Mouse (Mus musculus) midbrain, embryonic 16.5 days (tissue): Measurements from ENCODE around the gene Chordc1. TPM values are rescaled to one million over a fixed set of nuclear protein-coding genes. Genes with fewer than 3 reads are reported as not detected.
"Not testable (repeated sequence)": the region's sequence is repeated elsewhere in the genome, so short reads cannot be mapped to it uniquely, and the experiment has no call there.

Experiments used
- ATAC-seq: fragments of 200-750 bp; cut with Nextera tagmentation; 2 replicates; pipeline ENCODE4 v1.8.0; 2017; ENCODE audit warnings: moderate TSS enrichment
- H3K27ac ChIP-seq: fragments of 300-500 bp; sonication (generic); 2 replicates; pipeline ENCODE4 v1.5.1; 2014; ENCODE audit warnings: mild to moderate bottlenecking, low read length, mixed read lengths
- H3K27me3 ChIP-seq: fragments of 300-500 bp; sonication (generic); 2 replicates; pipeline ENCODE4 v1.6.1; 2014; ENCODE audit warnings: low read depth, low read length, mixed read lengths; ENCODE audit not compliant: control insufficient read depth, insufficient read depth
- H3K36me3 ChIP-seq: fragments of 300-500 bp; sonication (generic); 2 replicates; pipeline ENCODE4 v1.6.1; 2014; ENCODE audit warnings: mild to moderate bottlenecking, low read length, moderate library complexity, mixed read lengths; ENCODE audit not compliant: control insufficient read depth, insufficient read depth
- H3K4me1 ChIP-seq: fragments of 300-500 bp; sonication (generic); 2 replicates; pipeline ENCODE4 v1.6.1; 2014; ENCODE audit warnings: mild to moderate bottlenecking, low read length, mixed read lengths; ENCODE audit not compliant: control insufficient read depth, insufficient read depth
- H3K4me2 ChIP-seq: fragments of 300-500 bp; sonication (generic); 2 replicates; pipeline ENCODE4 v1.6.1; 2014; ENCODE audit warnings: mild to moderate bottlenecking, low read length, mixed read lengths
- H3K4me3 ChIP-seq: fragments of 300-500 bp; sonication (generic); 2 replicates; pipeline ENCODE4 v1.5.1; 2014; ENCODE audit warnings: low read depth, mild to moderate bottlenecking, low read length, moderate library complexity, mixed read lengths
- H3K9ac ChIP-seq: fragments of 300-500 bp; sonication (generic); 2 replicates; pipeline ENCODE4 v1.6.1; 2014; ENCODE audit warnings: low read depth, low read length, mixed read lengths
- H3K9me3 ChIP-seq: fragments of 300-500 bp; sonication (generic); replicated peaks from 2 replicates; pipeline ENCODE4 v1.6.1; 2014; ENCODE audit warnings: mild to moderate bottlenecking, low read length, mixed read lengths; ENCODE audit not compliant: control insufficient read depth, poor library complexity, severe bottlenecking
- WGBS: fragments of 180-500 bp; shearing (Covaris S2); extraction: QIAGEN DNeasy Blood & Tissue Kit; methylation state at CpG from one replicate; pipeline ENCODE4 v1.1.7; 2014; 5-methylcytosine and 5-hydroxymethylcytosine counted together
- polyA plus RNA-seq: library from polyadenylated mRNA; unstranded; fragments of >200 nt; fragmentation: Nextera tagmentation; extraction: Ambion mirVana; gene quantifications from 2 replicates; pipeline ENCODE4 v1.2.1, GENCODE M21; 2015

The Chordc1 gene
- 115 and 132 TPM in 2 replicates for polyA plus RNA-seq

DNA sequence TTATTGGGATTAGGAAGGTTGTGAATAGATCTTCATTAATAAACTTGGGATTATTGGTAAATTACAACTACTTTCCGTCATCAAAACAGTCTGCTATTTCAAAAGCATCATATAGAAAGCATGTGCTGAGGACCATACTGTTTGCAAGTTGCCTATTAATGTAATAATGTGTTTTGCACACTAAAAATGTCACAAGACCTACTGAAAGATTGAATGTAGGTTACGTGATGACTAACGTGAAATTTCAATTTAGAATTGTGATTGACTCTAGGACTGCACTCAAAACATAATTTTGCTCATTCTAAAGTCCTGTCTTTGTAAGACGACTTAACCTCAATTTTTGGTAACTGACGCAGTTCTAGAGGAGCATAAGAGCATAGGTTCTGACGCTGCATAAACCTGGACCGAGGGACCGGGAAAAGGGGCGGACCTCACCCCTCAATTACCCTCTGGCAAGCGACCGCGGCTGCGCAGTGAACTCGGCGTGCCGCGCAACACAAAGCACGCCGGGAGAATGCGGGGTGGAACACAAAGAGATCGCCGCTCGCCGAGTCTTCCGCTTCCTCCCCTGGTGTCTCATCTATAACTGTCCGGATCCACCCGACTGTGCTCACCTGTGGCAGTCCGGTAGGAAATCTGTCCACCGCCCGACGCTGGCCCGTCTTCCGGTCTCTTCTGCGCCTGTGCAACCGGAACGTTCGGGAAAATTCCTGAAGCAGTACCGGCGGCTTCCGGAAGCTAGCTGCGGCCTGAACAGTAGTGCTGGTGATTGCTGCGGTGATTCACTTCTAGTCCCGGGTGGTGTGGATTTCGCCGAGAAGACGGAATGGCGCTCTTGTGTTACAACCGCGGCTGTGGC lies at the start of gene Chordc1:
Gene Chordc1 (plus strand): TSS at position 555 of the 859 bp plus-strand sequence.
- Histone ChIP-seq H3K9ac (peak within 1 kb of the TSS; percentile 86), H3K36me3 (no peaks in the 10 kb centered on the region), H3K4me3 (peak within 1 kb of the TSS; percentile 62), H3K4me1 (peaks cover 18% of the 10 kb centered on the region), H3K27me3 (no peaks in the 10 kb centered on the region), H3K4me2 (peak within 1 kb of the TSS; percentile 89), H3K27ac (peak within 1 kb of the TSS; percentile 85), H3K9me3 (no peaks in the 10 kb centered on the region)
- ATAC-seq: peak; percentile 99
- WGBS: 3% methylated on average over 49 of the region's 49 CpGs

DNA sequence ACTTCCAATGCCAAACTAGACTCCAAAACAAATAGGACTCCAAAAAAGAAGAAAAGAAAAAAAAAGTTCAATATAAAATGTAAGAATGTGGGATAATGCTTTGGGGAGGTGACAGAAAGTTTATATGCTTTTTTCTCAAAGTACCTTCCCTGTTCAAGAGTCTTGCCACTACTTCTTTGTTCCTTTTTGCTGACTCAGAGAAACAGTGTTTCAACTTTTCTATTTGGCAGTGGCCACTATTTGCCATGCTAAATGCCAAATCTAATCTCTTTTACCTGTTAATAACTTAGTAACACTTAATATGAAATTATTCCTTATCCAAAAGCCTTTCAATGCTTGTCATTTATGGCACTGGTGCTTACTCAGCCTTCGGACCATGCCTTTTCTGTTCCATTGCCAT lies 16.0 kb upstream of the Chordc1 start:
- Histone ChIP-seq H3K4me2 (no peak overlapping the region), H3K9me3 (no peaks in the 10 kb centered on the region)

DNA sequence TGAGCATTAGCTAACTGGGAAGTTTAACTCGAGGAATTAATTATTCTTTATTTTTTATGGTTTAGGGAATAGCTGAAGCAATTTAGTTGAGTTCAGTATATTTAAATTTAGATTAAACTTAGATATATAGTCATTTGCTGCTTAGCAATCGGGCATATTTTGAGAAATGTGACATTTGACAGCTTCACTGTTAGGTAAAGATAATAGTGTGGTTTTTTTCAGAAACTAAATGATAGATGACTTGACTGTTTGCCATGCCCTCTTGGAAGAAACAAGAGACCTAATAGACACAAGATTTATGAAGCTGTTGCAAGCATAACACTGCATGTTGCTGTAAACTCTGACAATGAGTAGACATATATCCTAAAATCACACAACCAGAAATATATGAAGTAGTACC lies 15.1 kb upstream of the Chordc1 start:
- H3K27ac ChIP-seq: no peak overlapping the region
- H3K9me3 ChIP-seq: no peaks in the 10 kb centered on the region
- no peaks in the 10 kb centered on the region for H3K27me3 ChIP-seq
- no peak overlapping the region for H3K9ac ChIP-seq
- H3K4me1 ChIP-seq: no peaks in the 10 kb centered on the region
- no peak for ATAC-seq
- H3K4me3 ChIP-seq: no peak overlapping the region
- WGBS: 65% methylated on average over 2 of the region's 2 CpGs
- H3K36me3 ChIP-seq: no peaks in the 10 kb centered on the region
- H3K4me2 ChIP-seq: no peak overlapping the region

More for the DNA sequence above, 16.0 kb upstream of the Chordc1 start:
- Histone ChIP-seq H3K9ac (no peak overlapping the region), H3K27ac (no peak overlapping the region), H3K27me3 (no peaks in the 10 kb centered on the region), H3K36me3 (no peaks in the 10 kb centered on the region), H3K4me1 (no peaks in the 10 kb centered on the region), H3K4me3 (no peak overlapping the region)
- ATAC-seq: no peak
- WGBS: 89% methylated on average over 1 of the region's 1 CpGs

DNA sequence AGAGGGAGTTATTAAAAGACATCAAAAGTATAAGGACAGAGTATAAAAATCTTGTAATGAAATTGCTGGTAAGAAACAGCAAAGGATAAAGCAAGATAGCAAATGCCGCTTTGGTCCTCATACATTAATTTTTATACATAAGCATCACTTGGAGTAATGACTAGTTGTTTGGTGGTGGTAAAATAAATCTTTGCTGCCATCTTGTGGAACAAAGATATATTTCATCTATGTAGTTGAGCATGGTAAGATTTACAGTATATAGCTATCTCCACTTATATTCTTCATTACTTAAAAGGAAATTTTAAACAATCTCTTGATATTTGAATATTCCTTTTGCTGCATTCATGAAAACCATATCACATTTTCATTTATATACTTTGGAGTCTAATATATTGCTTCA lies 14.4 kb upstream of the Chordc1 start:
- ATAC-seq: peak; percentile 90
- H3K27me3 ChIP-seq: no peaks in the 10 kb centered on the region
- 38% methylated on average over 1 of the region's 1 CpGs for WGBS
- no peak overlapping the region for H3K4me2 ChIP-seq
- H3K4me1 ChIP-seq: no peaks in the 10 kb centered on the region
- H3K4me3 ChIP-seq: no peak overlapping the region
- no peaks in the 10 kb centered on the region for H3K9me3 ChIP-seq
- no peak overlapping the region for H3K27ac ChIP-seq
- H3K9ac ChIP-seq: no peak overlapping the region
- no peaks in the 10 kb centered on the region for H3K36me3 ChIP-seq

DNA sequence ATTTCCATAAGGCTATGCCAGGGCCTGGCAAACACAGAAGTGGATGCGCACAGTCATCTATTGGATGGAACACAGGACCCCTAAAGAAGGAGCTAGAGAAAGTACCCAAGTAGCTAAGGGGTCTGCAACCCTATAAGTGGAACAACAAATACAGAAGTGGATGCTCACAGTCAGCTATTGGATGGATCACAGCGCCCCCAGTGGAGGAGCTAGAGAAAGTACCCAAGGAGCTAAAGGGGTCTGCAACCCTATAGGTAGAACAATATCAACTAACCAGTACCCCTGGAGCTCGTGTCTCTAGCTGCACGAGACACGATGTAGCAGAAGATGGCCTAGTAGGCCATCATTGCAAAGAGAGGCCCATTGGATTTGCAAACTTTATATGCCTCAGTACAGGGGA lies 13.2 kb upstream of the Chordc1 start:
- not testable (repeated sequence) for H3K4me3 ChIP-seq, H3K36me3 ChIP-seq, H3K4me1 ChIP-seq, H3K9ac ChIP-seq, H3K9me3 ChIP-seq, H3K27ac ChIP-seq, H3K4me2 ChIP-seq, H3K27me3 ChIP-seq, ATAC-seq
- 38% methylated on average over 5 of the region's 5 CpGs for WGBS

DNA sequence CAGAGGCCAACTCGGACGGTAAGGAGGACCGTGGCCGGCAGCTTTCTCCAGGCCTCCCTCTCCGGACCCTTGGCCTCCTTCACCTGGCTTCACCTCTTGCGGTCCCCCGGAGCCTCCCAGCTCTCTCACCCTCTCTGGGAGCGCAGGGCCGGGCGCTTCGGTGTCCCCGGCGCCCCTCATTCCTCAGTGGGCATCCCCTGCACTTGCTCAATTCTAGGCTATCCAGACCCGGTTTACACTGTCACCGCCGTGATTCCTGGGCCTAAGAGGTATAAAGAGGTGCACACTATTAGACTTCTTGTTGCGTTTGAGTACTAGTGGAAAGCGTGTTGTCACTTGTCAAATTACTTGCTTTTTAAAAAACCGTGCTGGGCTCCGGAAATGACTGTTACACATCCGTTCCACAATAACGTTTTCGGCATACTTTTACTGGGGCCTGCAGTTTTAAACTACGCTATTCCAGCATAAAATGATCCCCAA lies 558 bp downstream of the Chordc1 start:
- Histone ChIP-seq H3K4me3 (peak overlapping the region; percentile 62), H3K36me3 (peaks cover 3% of the 10 kb centered on the region), H3K27me3 (no peaks in the 10 kb centered on the region), H3K9ac (peak overlapping the region; percentile 86), H3K9me3 (no peaks in the 10 kb centered on the region), H3K4me1 (peaks cover 18% of the 10 kb centered on the region), H3K4me2 (peak overlapping the region; percentile 89), H3K27ac (peak overlapping the region; percentile 80)
- ATAC-seq: peak; percentile 79
- 1% methylated on average over 24 of the region's 24 CpGs for WGBS

DNA sequence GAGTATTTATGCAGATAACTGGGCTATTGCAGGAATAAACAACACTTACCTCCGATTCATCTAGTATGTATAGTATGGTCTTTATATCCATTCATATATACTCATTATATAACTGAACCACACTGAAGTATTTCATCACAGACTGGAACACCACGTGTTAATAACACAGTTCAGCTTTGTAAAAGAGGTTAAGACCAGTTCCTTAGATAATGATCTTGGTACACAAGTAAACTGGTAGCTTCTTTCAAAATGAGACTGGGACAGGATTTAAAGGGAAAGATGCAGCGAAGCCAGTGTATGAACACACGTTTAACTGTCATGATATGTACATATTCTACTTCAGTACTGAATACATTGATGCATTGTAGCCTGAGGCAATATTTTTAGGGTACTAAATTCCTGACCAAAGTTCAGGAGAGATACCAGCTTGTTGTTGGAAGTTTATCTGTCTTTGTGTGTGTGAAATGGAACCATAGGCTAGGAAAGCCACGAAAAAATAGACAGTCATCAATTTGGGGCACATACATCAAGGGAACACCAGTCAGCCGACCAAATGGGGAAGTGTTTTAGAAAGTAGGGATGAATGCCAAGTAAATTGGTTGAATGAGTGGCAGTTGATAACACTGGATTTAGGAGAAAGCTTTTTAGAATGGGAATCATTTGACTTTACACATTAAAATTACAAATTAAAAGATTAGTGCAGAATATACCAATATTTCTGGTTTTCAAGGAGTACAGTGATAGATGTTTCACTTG lies 1.3 kb downstream of the Chordc1 start:
- H3K27me3 ChIP-seq: no peaks in the 10 kb centered on the region
- 55% methylated on average over 6 of the region's 6 CpGs for WGBS
- H3K4me3 ChIP-seq: peak overlapping the region; percentile 62
- no peak for ATAC-seq
- no peaks in the 10 kb centered on the region for H3K9me3 ChIP-seq
- peak overlapping the region; percentile 89 for H3K4me2 ChIP-seq
- no peak overlapping the region; the same call in 1 of the 2 replicates for H3K27ac ChIP-seq
- peaks cover 3% of the 10 kb centered on the region for H3K36me3 ChIP-seq
- H3K4me1 ChIP-seq: peaks cover 18% of the 10 kb centered on the region
- H3K9ac ChIP-seq: peak overlapping the region; percentile 86

DNA sequence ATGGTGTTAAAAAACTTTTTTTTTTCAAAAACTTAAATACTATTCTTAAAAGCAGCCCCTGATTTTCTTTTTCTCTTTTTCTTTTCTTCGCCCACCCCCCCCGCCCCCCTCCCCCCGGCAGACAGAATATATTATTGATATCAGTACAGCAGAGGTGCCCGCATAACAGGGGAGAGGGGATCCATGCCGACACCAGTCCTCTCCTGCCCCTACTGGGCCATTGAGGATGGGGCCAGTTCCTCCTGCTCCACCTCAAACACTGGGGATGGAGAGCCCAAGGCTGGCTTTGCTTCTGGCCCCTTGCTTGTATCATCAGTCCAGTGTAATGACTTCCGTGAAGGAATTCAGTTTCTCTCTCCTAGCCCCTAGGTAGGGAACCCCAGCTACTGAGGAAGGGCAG lies 6.4 kb downstream of the Chordc1 start:
- ATAC-seq: no peak
- Histone ChIP-seq H3K27ac (no peak overlapping the region), H3K4me2 (no peak overlapping the region), H3K27me3 (no peaks in the 10 kb centered on the region), H3K4me3 (no peak overlapping the region), H3K4me1 (peaks cover 12% of the 10 kb centered on the region), H3K9ac (no peak overlapping the region), H3K36me3 (peaks cover 29% of the 10 kb centered on the region), H3K9me3 (no peaks in the 10 kb centered on the region)
- WGBS: 94% methylated on average over 6 of the region's 6 CpGs

DNA sequence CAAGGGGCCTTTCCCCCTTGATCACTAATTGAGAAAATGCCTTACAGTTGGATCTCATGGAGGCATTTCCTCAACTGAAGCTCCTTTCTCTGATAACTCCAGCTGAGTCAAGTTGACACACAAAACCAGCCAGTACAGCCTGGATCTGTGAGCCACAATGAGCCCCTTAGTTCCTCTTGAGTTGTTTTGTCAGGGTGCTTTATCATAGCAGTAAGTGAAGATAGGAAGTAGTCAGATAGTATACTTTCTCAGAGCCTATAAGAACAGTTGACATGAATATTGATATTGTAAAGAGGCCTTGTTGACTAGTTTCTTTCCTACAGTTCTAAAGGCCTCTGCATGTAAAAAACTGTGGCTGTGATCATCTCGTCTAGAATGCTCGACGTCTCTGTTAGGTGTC lies 28.1 kb downstream of the Chordc1 start:
- Histone ChIP-seq H3K9me3 (no peaks in the 10 kb centered on the region), H3K27me3 (no peaks in the 10 kb centered on the region), H3K4me2 (no peak overlapping the region), H3K4me1 (no peaks in the 10 kb centered on the region), H3K4me3 (no peak overlapping the region), H3K27ac (no peak overlapping the region), H3K36me3 (0 out of 2 replicates have a peak, but pooled peaks cover 3% of the 10 kb centered on the region), H3K9ac (no peak overlapping the region)
- ATAC-seq: no peak
- WGBS: 97% methylated on average over 3 of the region's 3 CpGs
